Mouse (Mus musculus) lung, embryonic 16.5 days (tissue): ENCODE results near the gene Ccdc9. TPM values are rescaled to one million over a fixed set of nuclear protein-coding genes. Genes with fewer than 3 reads are reported as not detected.
A peak's percentile ranks its signal among the peaks of the same experiment; 100 is the strongest.

Source experiments
- ATAC-seq: fragments of 200-750 bp; cut with Nextera tagmentation; 2 replicates; pipeline ENCODE4 v1.8.0; 2017; ENCODE audit warnings: low read depth, mild to moderate bottlenecking, moderate library complexity
- H3K27ac ChIP-seq: fragments of 300-500 bp; sonication (generic); 2 replicates; pipeline ENCODE4 v1.5.1; 2014; ENCODE audit warnings: mild to moderate bottlenecking, control low read depth, low read length
- H3K27me3 ChIP-seq: fragments of 300-500 bp; sonication (generic); 2 replicates; pipeline ENCODE4 v1.6.1; 2014; ENCODE audit warnings: low read depth, low read length, mixed read lengths; ENCODE audit not compliant: control insufficient read depth, insufficient read depth
- H3K36me3 ChIP-seq: fragments of 300-500 bp; sonication (generic); 2 replicates; pipeline ENCODE4 v1.6.1; 2014; ENCODE audit warnings: low read length; ENCODE audit not compliant: control insufficient read depth, insufficient read depth
- H3K4me1 ChIP-seq: fragments of 300-500 bp; sonication (generic); replicated peaks from 2 replicates; pipeline ENCODE4 v1.6.1; 2014; ENCODE audit warnings: low read length, mixed read lengths; ENCODE audit not compliant: control insufficient read depth, insufficient read depth
- H3K4me2 ChIP-seq: fragments of 300-500 bp; sonication (generic); 2 replicates; pipeline ENCODE4 v1.6.1; 2014; ENCODE audit warnings: low read depth, low read length, control low read depth
- H3K4me3 ChIP-seq: fragments of 300-500 bp; sonication (generic); 2 replicates; pipeline ENCODE4 v1.5.1; 2014; ENCODE audit warnings: mild to moderate bottlenecking, low read length, control low read depth
- H3K9ac ChIP-seq: fragments of 300-500 bp; sonication (generic); 2 replicates; pipeline ENCODE4 v1.6.1; 2014; ENCODE audit warnings: low read length, control low read depth
- H3K9me3 ChIP-seq: fragments of 300-500 bp; sonication (generic); 2 replicates; pipeline ENCODE4 v1.6.1; 2016; ENCODE audit warnings: low read length; ENCODE audit not compliant: control insufficient read depth
- WGBS: fragments of 180-500 bp; shearing (Covaris S2); extraction: QIAGEN DNeasy Blood & Tissue Kit; methylation state at CpG from one replicate; pipeline ENCODE4 v1.1.7; 2014; 5-methylcytosine and 5-hydroxymethylcytosine counted together
- polyA plus RNA-seq: library from polyadenylated mRNA; unstranded; fragments of >200 nt; fragmentation: Nextera tagmentation; extraction: Ambion mirVana; gene quantifications from 2 replicates; pipeline ENCODE4 v1.2.1, GENCODE M21; 2015

Gene Ccdc9
- 20.1 and 25.9 TPM in 2 replicates for polyA plus RNA-seq

GRCm38 (mm10) chr7:16286026-16286961, at the start of gene Ccdc9:
Gene Ccdc9, minus strand, starts transcription at chr7:16286795.
- H3K27me3 ChIP-seq: no peaks in the 10 kb centered on the region
- 1% methylated on average over 68 of the region's 70 CpGs for WGBS
- H3K9ac ChIP-seq: peak within 1 kb of the TSS; percentile 74
- H3K9me3 ChIP-seq: no peaks in the 10 kb centered on the region
- peaks cover 16% of the 10 kb centered on the region for H3K36me3 ChIP-seq
- peak within 1 kb of the TSS; percentile 68 for H3K4me3 ChIP-seq
- peak; percentile 91 for ATAC-seq
- H3K4me1 ChIP-seq: peaks cover 8% of the 10 kb centered on the region
- peak within 1 kb of the TSS; percentile 96 for H3K27ac ChIP-seq
- H3K4me2 ChIP-seq: peak within 1 kb of the TSS; percentile 81

GRCm38 (mm10) chr7:16329146-16329545, 42.6 kb upstream of the Ccdc9 start:
- no peak for ATAC-seq
- no peak overlapping the region for H3K4me2 ChIP-seq
- peaks cover 32% of the 10 kb centered on the region for H3K36me3 ChIP-seq
- H3K4me1 ChIP-seq: peaks cover 4% of the 10 kb centered on the region
- H3K27ac ChIP-seq: peak overlapping the region; percentile 63
- H3K4me3 ChIP-seq: no peak overlapping the region
- no peaks in the 10 kb centered on the region for H3K9me3 ChIP-seq
- no peaks in the 10 kb centered on the region for H3K27me3 ChIP-seq
- H3K9ac ChIP-seq: no peak overlapping the region
- WGBS: 71% methylated on average over 3 of the region's 3 CpGs

- H3K27ac ChIP-seq: no peak overlapping the region
- H3K9ac ChIP-seq: no peak overlapping the region
- ATAC-seq: no peak
- no peaks in the 10 kb centered on the region for H3K27me3 ChIP-seq
- H3K4me2 ChIP-seq: no peak overlapping the region
- WGBS: 86% methylated on average over 2 of the region's 2 CpGs
- H3K9me3 ChIP-seq: no peaks in the 10 kb centered on the region
- H3K36me3 ChIP-seq: peaks cover 23% of the 10 kb centered on the region
- peaks cover 4% of the 10 kb centered on the region for H3K4me1 ChIP-seq
- H3K4me3 ChIP-seq: no peak overlapping the region
These were observed 40.0 kb upstream of the Ccdc9 start for GRCm38 (mm10) chr7:16326607-16326971.

GRCm38 (mm10) chr7:16325920-16326606, 39.5 kb upstream of the Ccdc9 start:
- H3K4me1 ChIP-seq: peaks cover 4% of the 10 kb centered on the region
- ATAC-seq: peak; percentile 76
- H3K9me3 ChIP-seq: no peaks in the 10 kb centered on the region
- H3K9ac ChIP-seq: 0 out of 2 replicates have a peak overlapping the region, but pooled peaks have one; percentile 17
- no peak overlapping the region for H3K4me2 ChIP-seq
- H3K27me3 ChIP-seq: no peaks in the 10 kb centered on the region
- peaks cover 23% of the 10 kb centered on the region for H3K36me3 ChIP-seq
- 21% methylated on average over 8 of the region's 8 CpGs for WGBS
- peak overlapping the region; percentile 69 for H3K27ac ChIP-seq
- H3K4me3 ChIP-seq: no peak overlapping the region

- no peak overlapping the region for H3K9ac ChIP-seq
- WGBS: 73% methylated on average over 7 of the region's 7 CpGs
- no peak overlapping the region for H3K4me2 ChIP-seq
- no peaks in the 10 kb centered on the region for H3K27me3 ChIP-seq
- H3K4me1 ChIP-seq: peaks cover 4% of the 10 kb centered on the region
- no peak overlapping the region for H3K4me3 ChIP-seq
- ATAC-seq: no peak
- no peak overlapping the region for H3K27ac ChIP-seq
- H3K9me3 ChIP-seq: no peaks in the 10 kb centered on the region
- peaks cover 18% of the 10 kb centered on the region for H3K36me3 ChIP-seq
These were observed 38.1 kb upstream of the Ccdc9 start for GRCm38 (mm10) chr7:16324661-16325060.

- no peak for ATAC-seq
- Histone ChIP-seq H3K27ac (no peak overlapping the region), H3K36me3 (peaks cover 3% of the 10 kb centered on the region; the same call in 1 of the 2 replicates), H3K4me3 (no peak overlapping the region), H3K9ac (no peak overlapping the region), H3K4me2 (no peak overlapping the region), H3K27me3 (no peaks in the 10 kb centered on the region), H3K9me3 (no peaks in the 10 kb centered on the region), H3K4me1 (peaks cover 3% of the 10 kb centered on the region)
- 88% methylated on average over 6 of the region's 6 CpGs for WGBS
These were observed 33.9 kb upstream of the Ccdc9 start for GRCm38 (mm10) chr7:16320479-16320878.

GRCm38 (mm10) chr7:16319216-16319615, 32.6 kb upstream of the Ccdc9 start:
- WGBS: 77% methylated on average over 4 of the region's 4 CpGs
- no peak overlapping the region for H3K4me2 ChIP-seq
- peaks cover 3% of the 10 kb centered on the region; the same call in 1 of the 2 replicates for H3K36me3 ChIP-seq
- H3K4me1 ChIP-seq: peaks cover 10% of the 10 kb centered on the region
- no peak overlapping the region for H3K4me3 ChIP-seq
- no peaks in the 10 kb centered on the region for H3K27me3 ChIP-seq
- H3K27ac ChIP-seq: peak overlapping the region; percentile 52; the same call in 1 of the 2 replicates
- ATAC-seq: no peak
- H3K9ac ChIP-seq: no peak overlapping the region
- H3K9me3 ChIP-seq: no peaks in the 10 kb centered on the region

- no peaks in the 10 kb centered on the region for H3K9me3 ChIP-seq
- H3K27ac ChIP-seq: no peak overlapping the region
- peaks cover 23% of the 10 kb centered on the region for H3K4me1 ChIP-seq
- no peak overlapping the region for H3K9ac ChIP-seq
- WGBS: 81% methylated on average over 14 of the region's 14 CpGs
- ATAC-seq: no peak
- H3K4me2 ChIP-seq: no peak overlapping the region
- no peak overlapping the region for H3K4me3 ChIP-seq
- peaks cover 3% of the 10 kb centered on the region; the same call in 1 of the 2 replicates for H3K36me3 ChIP-seq
- H3K27me3 ChIP-seq: no peaks in the 10 kb centered on the region
These were observed 30.5 kb upstream of the Ccdc9 start for GRCm38 (mm10) chr7:16317094-16317493.

GRCm38 (mm10) chr7:16315222-16315759, 28.7 kb upstream of the Ccdc9 start:
- Histone ChIP-seq H3K36me3 (no peaks in the 10 kb centered on the region), H3K27me3 (peaks cover 4% of the 10 kb centered on the region; the same call in 1 of the 2 replicates), H3K9ac (no peak overlapping the region), H3K4me2 (no peak overlapping the region), H3K9me3 (no peaks in the 10 kb centered on the region), H3K27ac (peak overlapping the region; percentile 43; the same call in 1 of the 2 replicates), H3K4me1 (peaks cover 40% of the 10 kb centered on the region), H3K4me3 (no peak overlapping the region)
- no peak for ATAC-seq
- 46% methylated on average over 4 of the region's 4 CpGs for WGBS
